Mouse (Mus musculus) C2C12 (cell line): ENCODE measurements at regions not wholly inside any gene's neighbourhood (a gene's known extent, or its start where the extent isn't known, plus 50 kb on each side); places are given as distances from the start of the nearest gene placed in this dataset.

Experiments
- CTCF ChIP-seq: IDR thresholded peaks from one replicate; pipeline ENCODE4 v1.5.1; 2011; ENCODE audit not compliant: control insufficient read depth, insufficient read depth, insufficient read length
- FOSL1 ChIP-seq: IDR thresholded peaks from one replicate; pipeline ENCODE4 v1.8.0; 2011; ENCODE audit warnings: mild to moderate bottlenecking, low read length; ENCODE audit not compliant: poor library complexity, insufficient read depth, severe bottlenecking
- MYOG ChIP-seq: IDR thresholded peaks from one replicate; pipeline ENCODE4 v1.6.1; 2011; ENCODE audit not compliant: control insufficient read depth, insufficient read length; ENCODE audit errors: extremely low read depth
- USF1 ChIP-seq: IDR thresholded peaks from one replicate; pipeline ENCODE4 v1.6.1; 2011; ENCODE audit warnings: low read depth, mild to moderate bottlenecking, control low read depth, moderate library complexity

DNA sequence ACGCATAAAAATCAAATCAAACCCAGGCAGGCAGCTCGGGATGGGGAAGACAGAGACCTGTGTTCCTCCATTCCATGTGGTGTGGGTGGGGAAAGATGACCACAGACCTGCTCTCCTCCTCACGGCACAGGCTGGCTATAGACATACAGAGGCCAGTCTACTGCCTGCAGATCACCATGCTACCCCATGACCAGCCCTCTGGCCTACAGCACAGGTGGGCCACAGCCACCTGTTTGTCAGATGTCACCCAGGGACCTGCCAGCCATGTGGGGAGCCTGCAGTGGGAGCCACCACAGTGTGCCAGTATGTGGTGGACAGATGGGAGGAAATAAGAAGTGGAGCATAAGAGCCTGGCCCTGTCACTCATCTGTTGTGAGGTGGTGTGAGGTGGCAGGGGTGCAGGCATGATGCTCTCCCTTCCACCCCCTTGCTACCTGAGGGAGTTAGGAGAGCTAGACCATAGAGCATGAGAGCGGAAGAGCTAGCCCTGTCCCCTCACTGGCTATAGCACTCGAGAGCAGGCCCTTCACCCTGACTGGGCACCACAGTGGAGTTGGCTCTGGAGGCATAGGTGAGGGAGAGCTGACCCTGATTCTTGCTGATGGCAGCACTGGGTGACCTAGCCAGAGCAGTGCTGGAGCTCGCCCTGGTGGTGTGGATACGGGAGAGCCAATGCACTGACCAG is 76.6 kb downstream of the Ramp3 start:
- no peak for TF ChIP-seq CTCF
- TF ChIP-seq MYOG: no peak
- no peak for TF ChIP-seq USF1
- TF ChIP-seq FOSL1: no peak
